Mouse (Mus musculus) cerebellum, adult (tissue): ENCODE measurements around the gene Tti1.
"Not testable (repeated sequence)": the region's sequence is repeated elsewhere in the genome, so short reads cannot be mapped to it uniquely, and the experiment has no call there.

Source experiments
- ATAC-seq: cut with Nextera tagmentation; 2 replicates; pipeline ENCODE4 v1.9.2; 2017; ENCODE audit warnings: mild to moderate bottlenecking, moderate library complexity, mixed read lengths; ENCODE audit not compliant: insufficient number of reproducible peaks, low FRiP score, low TSS enrichment

The Tti1 gene

DNA sequence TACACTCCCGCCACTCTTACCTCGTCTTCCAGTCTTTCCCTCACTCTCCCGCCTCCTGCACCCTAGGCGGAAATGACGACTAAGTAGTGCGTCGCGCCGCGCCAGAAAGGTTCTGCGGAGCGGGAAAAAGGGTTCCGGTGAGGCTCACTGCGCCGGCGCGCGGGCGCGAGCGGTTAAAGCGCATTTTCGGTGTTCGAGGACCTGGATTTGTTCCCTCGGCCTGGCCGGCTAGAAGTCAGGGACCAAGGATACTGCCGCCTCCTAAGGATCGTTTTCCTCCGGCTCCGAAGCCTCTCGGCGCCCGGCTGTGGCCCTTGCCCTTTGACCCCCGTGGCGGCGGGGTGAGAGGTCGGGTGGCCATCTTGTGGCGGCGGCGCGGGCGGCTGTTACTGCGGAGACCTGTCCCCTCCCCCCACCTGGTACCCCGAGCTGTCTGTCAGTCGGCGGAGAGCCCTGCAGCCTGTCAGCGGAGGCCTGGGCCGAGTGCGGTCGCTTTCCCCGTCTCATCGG is at the start of gene Tti1, which contains the start of gene Rprd1b:
Gene Tti1 (minus strand): TSS at position 80 of the 510 bp plus-strand sequence.
Gene Rprd1b (plus strand): TSS at position 144 of the 510 bp plus-strand sequence.
- ATAC-seq, result peak; percentile 81

DNA sequence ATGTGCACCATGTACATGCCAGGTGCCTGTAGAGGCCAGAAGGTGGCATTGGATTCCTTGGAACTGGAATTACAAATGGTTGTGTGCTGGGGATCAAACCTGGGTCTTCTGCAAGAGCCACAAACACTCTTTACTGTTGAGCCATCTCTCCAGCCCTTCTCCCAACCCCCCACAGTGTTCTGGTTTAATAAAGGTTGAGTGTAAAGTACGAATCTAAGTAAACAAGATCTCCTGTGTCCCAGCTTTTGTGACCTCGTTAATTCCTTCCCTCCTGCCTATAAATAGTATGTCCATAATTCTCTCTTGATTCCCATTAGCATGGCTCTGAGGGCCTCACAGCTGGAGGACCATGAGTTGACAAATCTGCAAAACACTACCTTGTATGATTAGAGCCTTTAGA is 49.7 kb upstream of the Tti1 start:
- ATAC-seq, result no peak

DNA sequence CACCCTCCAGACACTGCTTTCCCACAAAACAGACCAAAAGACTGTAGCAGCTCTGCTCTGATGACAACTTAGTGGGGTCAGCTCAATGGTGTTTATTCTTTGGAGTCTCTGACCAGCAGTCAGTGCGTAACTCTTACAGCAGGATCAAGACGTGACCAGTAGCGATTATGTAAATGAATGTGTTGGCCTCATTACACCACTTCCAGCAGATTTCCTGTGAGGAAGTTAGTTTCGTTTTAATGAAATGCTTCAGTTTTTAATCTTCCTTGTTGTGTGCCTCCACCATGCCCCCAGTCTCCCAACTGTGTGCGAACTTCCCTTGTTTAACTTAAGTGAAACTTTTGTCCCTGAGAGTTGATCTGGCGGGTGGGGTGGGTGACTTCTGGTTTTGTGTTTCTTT is 48.5 kb upstream of the Tti1 start:
- no peak for ATAC-seq

DNA sequence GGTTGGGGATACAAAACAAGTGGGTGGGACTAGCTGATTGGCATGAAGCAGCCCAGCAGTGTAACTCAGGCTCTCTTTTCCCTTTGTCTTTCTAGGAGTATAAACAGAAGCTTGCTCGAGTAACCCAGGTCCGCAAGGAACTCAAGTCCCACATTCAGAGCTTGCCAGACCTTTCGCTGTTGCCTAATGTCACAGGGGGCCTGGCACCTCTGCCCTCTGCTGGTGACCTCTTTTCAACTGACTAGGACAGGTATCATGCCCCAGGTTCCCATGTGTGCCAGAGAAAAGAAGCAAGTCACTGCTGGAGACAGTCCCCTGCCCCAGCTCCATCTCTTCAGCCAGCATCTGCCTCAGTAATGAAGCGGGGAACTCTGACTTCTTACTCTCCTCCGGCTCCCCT is 46.6 kb upstream of the Tti1 start:
- ATAC-seq, result no peak

DNA sequence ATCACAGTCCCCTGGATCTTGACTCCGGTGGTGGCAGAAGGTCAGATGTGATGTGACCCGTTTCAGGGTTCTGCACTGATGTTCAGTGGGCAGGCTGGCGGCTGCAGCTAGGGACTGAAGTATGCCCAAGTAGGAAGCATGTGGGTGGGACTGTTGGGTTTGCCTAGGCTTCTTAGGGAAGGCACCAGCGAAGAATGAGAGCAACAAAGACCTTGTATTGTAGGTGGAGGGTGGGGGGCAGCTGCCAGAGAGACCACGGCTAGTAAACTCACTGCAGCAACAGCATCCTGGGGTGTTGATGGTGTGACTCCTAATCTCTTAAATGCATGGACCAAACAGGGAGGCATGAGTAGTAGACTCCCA is 43.4 kb upstream of the Tti1 start:
- ATAC-seq, result no peak

DNA sequence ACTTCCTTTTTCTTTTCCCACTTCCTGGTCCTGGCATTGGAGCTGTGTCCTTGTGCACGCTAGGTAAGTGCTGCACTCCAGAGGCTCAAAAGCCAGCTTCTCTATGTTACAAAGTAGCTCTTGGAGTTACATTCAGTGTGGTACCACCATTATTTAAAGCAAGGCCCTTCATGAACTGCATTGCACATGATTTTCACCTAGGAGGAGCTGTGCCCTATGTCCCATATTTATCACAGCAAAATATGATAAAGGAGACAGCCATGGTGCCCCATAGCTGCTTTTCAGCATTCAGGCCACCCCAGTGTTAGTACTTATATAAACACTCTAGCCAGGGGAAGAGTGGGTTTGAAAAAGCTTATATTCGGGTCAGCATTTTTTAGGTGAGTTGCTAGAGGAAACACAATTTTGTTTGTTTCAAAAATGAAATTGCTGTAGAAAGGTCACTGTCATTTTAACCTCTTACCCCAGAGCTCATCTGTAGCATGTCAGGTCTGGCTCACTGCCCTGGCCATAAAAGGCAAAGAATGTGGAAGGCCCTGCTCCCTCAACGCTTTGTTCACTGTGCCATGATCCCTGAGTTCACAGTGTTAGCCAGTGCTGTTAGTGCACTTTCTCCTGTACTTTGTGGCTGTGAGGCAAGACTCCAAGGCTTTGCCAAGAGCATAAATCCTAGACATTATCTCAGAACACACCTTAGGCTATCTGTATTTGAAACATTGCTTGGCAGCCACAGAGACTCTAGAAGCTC is 42.8 kb upstream of the Tti1 start:
- ATAC-seq, result no peak

DNA sequence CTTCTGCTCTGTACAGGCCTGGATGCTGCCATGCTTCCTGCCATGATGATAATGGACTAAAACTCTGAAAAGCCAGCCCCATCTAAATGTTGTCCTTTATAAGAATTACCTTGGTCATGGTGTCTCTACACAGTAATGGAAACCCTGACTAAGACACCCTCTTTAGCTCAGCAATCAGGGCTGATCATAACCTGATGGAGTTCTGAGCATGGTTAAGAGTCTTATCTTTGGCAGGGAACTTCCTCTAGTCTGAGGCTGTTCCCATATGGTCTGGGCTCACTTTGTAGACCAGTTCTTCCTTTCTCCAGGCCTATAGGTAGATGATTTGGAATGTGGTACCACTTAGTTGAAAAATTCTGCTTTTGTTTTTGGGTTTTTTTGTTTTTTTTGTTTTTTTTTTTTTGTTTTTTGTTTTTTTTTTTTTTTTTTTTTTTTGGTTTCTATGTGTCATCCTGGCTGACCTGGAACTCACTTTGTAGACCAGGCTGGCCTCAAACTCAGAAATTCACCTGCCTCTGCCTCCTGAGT is 40.3 kb upstream of the Tti1 start:
- ATAC-seq, result no peak

DNA sequence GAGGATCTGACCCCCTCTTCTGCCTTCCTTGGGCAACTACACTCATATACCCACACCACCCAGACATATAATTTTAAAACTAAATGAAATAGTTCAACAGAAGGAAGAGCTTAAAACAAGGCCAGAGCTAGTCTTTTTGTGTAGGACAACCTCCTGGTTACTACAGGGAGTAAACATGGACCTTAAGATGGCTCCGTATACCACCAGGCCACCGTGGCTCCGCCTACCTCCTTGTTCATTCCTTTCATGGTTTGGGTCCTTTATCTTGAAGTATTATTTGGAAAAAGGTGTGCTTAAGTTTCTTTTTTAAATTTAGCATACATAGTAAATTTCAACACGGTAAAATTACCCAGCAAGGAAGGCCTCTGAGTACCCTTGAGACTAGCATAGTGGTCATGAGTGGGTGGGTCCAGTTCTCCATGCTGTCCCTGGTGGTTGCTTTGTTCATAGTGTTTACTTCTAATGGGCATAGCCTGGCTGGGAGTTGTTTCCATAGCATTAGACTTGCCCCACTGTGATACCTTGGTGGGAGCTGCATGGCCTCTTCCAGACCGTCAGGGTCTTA is 39.1 kb upstream of the Tti1 start:
- no peak for ATAC-seq

DNA sequence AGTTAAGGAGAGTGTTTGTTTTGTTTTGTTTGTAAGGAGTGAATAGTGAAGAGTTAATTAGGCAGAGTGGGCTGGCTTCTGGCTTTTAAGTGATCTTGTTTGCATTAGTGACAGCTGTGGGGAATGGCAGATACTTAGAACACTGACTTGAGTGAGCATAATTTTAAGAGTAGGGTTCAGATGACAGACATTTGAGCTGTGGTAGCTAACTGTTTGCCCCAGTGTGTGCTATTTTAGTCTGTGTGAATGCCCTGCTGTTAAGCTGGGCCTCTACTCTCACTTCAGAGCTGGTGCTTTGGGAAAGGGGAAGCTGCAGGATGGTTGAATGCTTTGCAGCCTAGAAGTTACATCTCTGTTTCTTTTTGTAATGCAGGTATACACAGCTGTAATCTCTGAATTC is 38.2 kb upstream of the Tti1 start:
- no peak for ATAC-seq

DNA sequence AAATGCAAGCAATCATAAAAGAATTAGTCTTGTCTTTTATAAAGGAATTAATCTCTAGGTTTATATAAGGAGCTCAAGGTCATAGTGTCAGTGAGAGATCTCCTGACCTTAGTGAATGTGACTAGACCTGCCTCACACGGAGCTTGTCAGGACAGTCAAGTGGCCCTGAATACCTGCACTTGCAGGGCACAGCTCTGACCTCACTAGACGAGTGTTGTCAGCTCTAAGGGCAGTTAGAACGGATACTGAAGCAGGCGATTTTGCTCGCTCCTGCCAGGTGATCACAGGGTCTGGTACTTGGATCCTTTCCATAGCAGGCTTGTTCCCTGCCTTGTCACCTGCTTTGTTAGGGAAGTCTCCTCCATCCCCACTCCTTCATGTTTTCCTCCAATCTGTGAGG is 36.8 kb upstream of the Tti1 start:
- peak; percentile 45; the same call in 1 of the 2 replicates for ATAC-seq

DNA sequence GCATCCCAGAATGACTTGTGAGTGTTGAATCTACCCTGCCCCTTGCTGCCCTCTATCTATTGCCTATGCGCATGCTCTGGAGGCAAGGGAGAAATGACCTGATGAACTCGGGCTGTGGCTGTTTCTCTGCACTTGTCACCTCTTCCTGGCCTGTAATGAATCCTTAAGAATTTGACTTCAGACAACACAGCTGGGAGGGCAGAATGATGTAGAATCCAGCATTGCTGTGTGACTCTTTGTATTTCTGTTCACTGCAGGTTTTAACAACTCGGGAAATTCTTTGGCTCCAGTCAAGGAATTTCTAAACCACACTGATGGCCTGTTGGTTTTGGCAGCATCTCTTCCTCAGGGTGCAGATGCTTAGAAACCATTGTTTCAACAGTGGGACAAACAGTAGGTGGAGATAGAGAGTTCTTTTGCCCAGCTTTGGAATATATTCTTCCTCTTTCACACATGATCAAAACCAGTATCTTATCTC is 36.4 kb upstream of the Tti1 start:
- no peak for ATAC-seq

DNA sequence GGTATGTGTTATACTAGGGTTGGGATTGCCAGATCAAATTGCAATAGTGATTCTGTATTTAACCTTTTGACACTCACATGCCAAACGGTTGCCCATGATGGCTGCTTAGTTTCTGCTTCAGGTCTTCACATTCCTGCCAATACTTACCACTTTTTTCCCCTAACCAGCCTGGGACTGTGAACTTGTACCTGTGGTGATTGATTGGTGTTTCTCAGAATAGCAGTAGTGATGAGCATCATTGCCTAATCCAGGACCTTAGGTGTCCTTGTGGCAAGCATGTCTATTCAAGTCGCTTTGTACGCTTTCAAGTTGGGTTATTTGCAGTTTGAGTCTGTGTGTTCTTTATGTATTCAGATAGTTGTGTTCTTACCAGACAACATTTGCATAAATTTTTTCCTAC is 34.8 kb upstream of the Tti1 start:
- no peak for ATAC-seq

DNA sequence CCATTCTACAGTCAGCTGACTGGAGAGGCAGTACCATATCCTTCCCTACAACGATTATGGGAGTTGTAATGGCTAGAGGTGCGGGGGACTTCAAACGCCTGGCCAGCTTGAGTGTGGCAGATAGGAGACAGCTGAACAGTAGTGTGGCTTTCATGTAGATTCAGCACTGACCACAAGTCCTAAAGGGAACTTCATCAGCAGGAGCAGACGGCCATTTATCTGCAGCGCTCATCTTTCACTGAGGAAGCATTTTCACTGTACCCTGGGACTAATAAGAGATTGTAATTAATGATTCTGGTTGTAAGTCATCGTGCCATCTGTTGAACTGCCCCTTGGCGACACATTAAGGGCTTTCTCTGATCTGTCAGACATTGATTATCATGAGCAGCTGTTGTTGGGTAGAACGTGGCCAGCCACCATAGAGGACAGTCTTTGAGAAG is 31.5 kb upstream of the Tti1 start:
- no peak for ATAC-seq

DNA sequence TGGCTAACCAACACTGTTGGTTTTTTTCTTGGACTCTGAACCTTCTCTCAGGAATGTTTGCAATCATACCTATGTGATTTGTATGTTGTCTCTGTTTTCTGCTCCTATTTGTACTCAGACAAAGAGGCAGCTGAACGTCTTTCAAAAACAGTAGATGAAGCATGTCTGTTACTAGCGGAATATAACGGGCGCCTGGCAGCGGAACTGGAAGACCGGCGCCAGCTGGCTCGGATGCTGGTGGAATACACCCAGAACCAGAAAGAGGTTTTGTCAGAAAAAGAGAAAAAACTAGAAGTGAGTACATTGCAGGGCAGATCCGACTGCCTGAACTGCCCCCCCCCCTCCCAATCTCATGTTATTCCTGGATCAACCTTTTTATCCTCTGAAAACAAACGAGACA is 30.3 kb upstream of the Tti1 start:
- ATAC-seq, result peak; percentile 62; the same call in 1 of the 2 replicates

DNA sequence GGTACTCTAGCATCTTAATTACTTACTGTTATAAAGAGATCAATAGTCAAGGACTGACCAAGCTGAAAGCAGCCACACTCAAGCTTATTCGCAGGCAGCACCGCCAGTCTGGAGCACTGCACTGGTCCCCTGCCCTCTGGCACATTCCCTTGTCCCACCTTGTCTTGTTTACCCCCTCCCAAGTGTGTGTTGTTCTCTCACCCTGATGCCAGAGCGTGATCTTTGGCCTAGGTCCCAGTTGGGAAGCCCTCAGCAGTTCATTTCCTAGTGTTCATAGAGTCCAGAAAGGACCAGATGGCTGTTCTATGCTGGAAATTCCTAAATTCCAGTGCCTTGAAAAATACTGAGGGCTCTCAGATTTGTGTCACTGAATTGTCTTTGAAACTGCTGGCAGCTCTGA is 28.8 kb upstream of the Tti1 start:
- ATAC-seq, result peak; percentile 93

DNA sequence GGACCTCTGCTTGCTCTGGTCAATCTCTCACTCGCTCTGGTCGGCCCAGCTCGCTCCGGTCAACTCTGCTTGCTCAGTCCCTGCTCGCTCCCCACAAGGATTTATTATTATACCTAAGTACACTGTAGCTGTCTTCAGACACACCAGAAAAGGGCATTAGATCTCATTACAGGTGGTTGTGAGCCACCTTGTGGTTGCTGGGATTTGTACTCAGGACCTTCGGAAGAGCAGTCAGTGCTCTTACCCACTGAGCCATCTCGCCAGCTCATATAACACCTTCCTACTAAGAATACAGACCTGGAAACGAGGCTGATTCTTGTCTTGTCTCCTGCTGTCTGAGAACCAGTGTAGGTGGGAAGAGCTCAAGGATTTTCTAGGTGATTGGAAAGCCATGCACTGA is 27.1 kb upstream of the Tti1 start:
- not testable (repeated sequence) for ATAC-seq

DNA sequence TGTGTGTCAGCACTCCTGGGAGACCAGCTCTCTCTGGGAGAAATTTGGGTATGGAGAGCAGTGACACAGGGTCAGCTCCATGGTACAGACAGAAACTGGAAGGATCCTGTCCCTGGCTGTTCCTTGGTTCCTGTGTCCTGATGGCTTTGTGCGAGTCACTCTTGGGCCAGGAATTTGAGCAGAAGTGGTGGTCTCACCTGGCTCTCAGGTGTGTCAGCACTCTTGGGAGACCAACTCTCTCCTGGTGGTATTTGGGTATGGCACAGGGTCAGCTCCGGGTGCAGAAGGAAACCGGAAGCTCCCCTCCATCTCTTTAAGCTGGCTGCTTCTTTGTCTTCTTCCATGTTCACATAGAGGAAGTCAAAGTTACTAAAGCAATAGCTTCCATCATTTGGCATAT is 26.4 kb upstream of the Tti1 start:
- ATAC-seq, result no peak

DNA sequence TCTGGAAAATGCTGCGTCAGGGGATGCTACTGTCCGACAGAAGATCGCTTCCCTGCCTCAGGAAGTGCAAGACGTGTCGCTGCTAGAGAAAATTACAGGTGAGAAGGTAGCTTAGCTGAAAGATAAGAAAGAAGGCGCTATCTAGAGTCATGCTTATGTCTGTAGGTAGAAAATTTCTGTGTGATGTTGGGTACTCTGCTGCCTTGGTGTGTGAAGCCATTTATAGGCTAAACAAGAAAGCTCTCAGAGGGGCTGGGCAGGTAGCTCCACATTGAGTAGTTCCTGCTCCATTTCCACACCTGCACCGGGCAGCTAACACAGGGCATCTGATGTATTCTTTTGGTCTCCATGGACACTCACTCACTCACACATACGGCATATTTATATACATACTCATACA is 21.9 kb upstream of the Tti1 start:
- ATAC-seq, result no peak

DNA sequence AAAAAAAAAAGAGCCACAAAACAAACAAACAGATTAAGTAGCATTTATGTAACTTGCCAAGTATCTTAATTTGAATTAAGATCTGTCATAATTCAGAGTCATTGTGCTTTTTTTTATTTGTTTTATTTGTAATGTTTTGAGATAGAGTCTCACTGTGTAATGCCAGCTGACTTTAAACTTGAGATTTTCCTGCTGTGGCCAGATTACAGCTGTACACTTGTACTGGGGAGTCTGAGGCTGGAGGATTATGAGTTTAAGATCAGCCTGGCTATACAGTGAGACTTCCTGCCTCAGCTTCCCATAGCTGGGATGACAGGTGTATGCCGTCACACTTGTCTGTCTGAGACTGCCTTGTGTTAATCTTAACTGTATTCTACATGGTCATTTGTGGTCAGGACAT is 20.5 kb upstream of the Tti1 start:
- ATAC-seq, result no peak

DNA sequence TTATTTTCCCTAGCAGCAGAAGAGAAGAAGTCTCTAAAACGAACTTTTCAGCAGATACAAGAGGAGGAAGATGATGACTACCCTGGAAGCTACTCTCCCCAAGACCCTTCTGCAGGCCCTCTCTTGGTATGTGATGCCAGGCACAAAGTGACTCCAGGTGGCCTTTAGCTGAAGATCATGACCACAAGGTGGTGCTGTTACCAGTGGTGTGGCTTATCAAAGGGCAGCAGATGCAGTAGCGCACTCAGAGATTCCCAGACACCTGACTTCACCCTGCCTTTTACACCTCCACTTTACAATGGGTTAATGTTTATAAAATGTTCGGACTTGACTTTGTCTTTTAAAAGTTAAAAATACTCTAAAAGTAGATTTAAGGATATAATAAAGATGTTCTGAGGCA is 19.7 kb upstream of the Tti1 start:
- peak; percentile 45; the same call in 1 of the 2 replicates for ATAC-seq

DNA sequence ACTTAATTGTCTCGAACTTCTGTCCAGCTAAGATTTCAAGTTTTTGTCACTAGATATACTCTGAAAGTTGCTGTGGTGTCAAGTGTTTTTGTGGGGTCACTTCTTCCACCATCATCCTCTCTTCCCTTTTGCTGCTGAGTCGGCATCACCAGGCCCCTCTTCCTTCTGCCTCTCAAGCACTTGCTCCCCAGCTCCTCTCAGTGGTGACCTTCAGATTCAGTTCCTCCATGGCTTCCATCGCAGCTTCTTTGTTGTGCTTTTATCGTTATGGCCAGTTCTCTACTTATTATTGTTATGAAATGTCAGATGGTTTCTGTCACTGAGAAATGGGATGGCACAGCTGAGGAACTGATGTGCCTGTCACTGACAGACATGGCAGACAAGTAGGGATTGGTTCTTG is 18.0 kb upstream of the Tti1 start:
- ATAC-seq, result no peak

DNA sequence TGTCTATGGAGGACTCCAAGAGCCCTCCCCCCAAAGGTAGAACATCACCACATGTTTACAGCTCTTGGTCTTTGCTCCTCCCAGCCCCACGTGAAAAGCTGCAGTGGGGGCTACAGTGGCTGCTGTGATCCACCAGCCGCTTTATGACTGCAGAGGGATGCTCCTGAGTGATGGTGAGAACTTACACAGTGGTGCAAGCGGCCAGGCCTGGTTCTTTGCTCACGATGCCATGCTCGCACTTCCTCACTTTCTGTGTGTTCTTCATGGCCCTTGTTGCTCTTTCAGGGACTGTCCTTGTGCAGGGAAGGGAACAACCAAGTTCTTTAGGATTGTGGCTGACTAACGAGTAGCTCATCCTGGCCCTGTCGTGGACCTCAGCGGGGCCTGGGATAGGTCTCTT is 15.3 kb upstream of the Tti1 start:
- ATAC-seq, result no peak
